Mouse (Mus musculus) frontal cortex, adult 2 months (tissue): ENCODE data around the gene Xkrx. TPM values are rescaled to one million over a fixed set of nuclear protein-coding genes. Genes with fewer than 3 reads are reported as not detected.

Experiments
- polyA plus RNA-seq: library from polyadenylated mRNA; depleted of rRNA; stranded (reverse); fragments of >200 nt; gene quantifications from 2 replicates; pipeline ENCODE4 v1.2.3, GENCODE M21; 2012; rRNA removed

The Xkrx gene
- polyA plus RNA-seq, 1 experiment = 2.8 TPM

Other genes starting within 250 kb of the Xkrx start
- 0.46 TPM in 2 replicates for gene Sytl4, start 180.3 kb downstream of the Xkrx start, polyA plus RNA-seq
- gene Cstf2, start 102.9 kb downstream of the Xkrx start, polyA plus RNA-seq = 93.6 and 115 TPM in 2 replicates
- not detected in 2 replicates for gene Arl13a, start 25.4 kb upstream of the Xkrx start, polyA plus RNA-seq
- 0.16 and 0.29 TPM in 2 replicates for gene Nox1, start 59.9 kb upstream of the Xkrx start, polyA plus RNA-seq
- 11.1 and 11.5 TPM in 2 replicates for gene Trmt2b, start 114.9 kb upstream of the Xkrx start, polyA plus RNA-seq
- 79.8 and 80.7 TPM in 2 replicates for gene Tmem35a, start 133.1 kb upstream of the Xkrx start, polyA plus RNA-seq
- 0.44 and 0.54 TPM in 2 replicates for gene Cenpi, start 146.0 kb upstream of the Xkrx start, polyA plus RNA-seq
- 48.8 and 48.9 TPM in 2 replicates for gene Drp2, start 242.5 kb upstream of the Xkrx start, polyA plus RNA-seq